Mouse (Mus musculus): ENCODE measurements at regions not wholly inside any gene's neighbourhood (a gene's known extent, or its start where the extent isn't known, plus 50 kb on each side); places are given as distances from the start of the nearest gene placed in this dataset.

DNA sequence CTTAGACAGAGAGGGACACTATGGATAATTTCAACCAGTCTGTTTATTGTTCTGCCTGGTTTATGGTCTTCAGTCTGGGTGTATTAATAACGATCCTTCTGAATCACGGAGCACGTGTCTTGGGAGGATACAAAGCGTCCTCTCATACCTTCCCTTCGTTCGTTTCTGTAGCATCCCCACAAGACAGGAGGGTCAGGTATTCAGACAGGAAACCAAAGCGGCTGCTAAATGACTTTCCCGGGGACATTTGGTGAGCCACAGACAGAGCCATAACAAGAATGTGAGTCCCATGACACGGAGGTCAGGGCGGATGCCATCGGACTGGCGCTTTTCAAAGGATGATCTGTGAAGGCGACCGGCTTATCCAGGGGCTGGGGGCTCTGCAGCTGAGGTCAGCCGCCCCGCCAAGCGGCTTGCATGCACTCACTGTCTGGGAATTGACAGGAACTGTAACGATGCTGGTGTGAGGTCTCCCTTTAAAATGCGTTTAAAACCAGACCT is 120.9 kb upstream of the Lrig3 start:
- TF ChIP-seq POLR2A (IDR thresholded peaks at IDR 0.05; ENCODE audit: extremely low read depth, insufficient read depth, low read length), result no peak
- no peak for TF ChIP-seq CTCF (IDR thresholded peaks at IDR 0.05; ENCODE audit: extremely low read depth, insufficient read depth, low read length)

Measured in cortical plate, adult 2 months (tissue).